Mouse (Mus musculus) C2C12 (cell line): Measurements from ENCODE around the gene Sec22c.

Experiments used
- CTCF ChIP-seq: IDR thresholded peaks from one replicate; pipeline ENCODE4 v1.5.1; 2011; ENCODE audit not compliant: control insufficient read depth, insufficient read depth, insufficient read length
- MAX ChIP-seq: IDR thresholded peaks from one replicate; pipeline ENCODE4 v1.6.1; 2011; ENCODE audit warnings: mild to moderate bottlenecking, control low read depth

DNA sequence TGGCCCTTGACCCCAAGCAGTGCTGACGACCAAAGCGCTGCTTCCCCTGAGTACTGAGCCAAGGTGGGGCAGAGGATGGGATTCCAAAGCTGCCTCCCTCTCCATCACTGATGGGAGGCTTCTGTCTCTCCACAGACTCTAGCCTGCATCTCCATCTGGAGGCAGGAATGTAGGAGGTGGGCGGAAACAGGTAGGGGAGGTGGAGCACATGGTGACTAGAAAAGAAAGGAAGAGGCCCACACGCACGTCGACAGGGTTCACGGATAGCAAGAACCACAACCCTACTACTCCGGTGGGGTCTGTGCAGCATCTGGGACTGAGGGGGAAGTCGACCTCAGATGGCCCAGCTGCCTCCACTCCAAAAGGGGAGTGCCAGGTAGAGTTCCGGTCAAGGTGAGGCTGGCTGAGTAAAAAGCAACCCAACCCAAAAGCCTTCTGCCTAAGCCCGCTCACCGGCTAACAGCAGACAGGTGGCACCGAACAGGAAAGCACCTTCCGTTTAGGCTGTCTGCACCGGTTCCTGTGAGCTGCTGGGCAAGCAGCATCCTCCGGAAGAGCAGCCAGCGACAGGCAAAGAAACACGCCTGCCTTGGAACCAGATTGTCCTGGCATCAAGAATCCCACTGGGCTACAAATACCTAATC is 23.1 kb downstream of the Sec22c start:
- TF ChIP-seq MAX, result no peak
- no peak for TF ChIP-seq CTCF
